Mouse (Mus musculus): ENCODE results near the gene Cd4.

DNA sequence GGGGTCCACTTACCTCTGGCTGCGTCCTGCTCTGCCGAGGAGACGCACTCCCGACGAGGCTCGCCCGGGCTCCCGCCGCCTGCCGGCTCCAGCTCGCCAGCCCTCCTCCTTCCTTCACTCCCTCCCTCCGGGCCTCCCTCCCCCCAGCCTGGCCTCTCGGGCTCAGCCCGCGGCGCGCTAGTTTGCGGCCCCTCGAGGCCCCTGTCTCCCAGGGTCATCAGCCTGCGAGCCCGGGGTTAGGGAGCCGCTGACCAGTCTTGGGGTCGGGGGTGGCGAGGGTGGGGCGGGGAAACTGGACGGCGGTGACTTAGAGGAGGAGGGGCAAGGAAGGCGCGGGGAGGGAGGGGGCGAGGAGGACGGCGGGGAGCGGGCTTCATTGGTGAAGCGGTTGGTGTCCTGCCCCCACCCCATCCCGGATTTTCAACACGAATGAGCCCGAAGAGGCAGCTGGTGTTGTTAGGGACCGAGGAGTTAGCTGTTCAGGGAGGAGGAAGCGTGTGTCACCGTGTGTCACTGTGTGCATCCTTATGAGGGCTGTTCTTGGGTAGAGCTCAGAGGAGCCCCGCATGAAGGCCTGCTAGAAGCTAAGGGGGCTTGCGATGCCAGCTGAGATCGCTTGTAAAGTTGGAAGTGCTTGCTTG, 24.2 kb downstream of the Cd4 start, which contains the start of gene Gpr162:
- peak; percentile 82; the same call in 1 of the 2 replicates for TF ChIP-seq UBTF (IDR thresholded peaks at IDR 0.05; ENCODE audit: low read depth, low read length)
- TF ChIP-seq HCFC1 (IDR thresholded peaks at IDR 0.05; ENCODE audit: low read depth, low read length), result no peak
- TF ChIP-seq SMC3 (IDR thresholded peaks at IDR 0.05; ENCODE audit: low read depth, low read length), result no peak
- TF ChIP-seq POLR2A (IDR thresholded peaks at IDR 0.05; ENCODE audit: low read depth, low read length), result no peak
- no peak for TF ChIP-seq MEF2A (IDR thresholded peaks at IDR 0.05; ENCODE audit: borderline replicate concordance, low read depth, low read length)
- TF ChIP-seq NRF1 (IDR thresholded peaks at IDR 0.05; ENCODE audit: low read depth, low read length), result no peak
- no peak for TF ChIP-seq EP300 (IDR thresholded peaks at IDR 0.05; ENCODE audit: low read length)
- TF ChIP-seq GABPA (IDR thresholded peaks at IDR 0.05; ENCODE audit: insufficient replicate concordance, low read depth, low read length), result no peak
- no peak for TF ChIP-seq CTCF (conservative IDR thresholded peaks at IDR 0.05 in 1 of 2, IDR thresholded peaks at IDR 0.05 in 1 of 2; ENCODE audit: low read depth in 2 of 2, low read length in 2 of 2)
- no peak for TF ChIP-seq BHLHE40 (IDR thresholded peaks at IDR 0.05; ENCODE audit: low read depth, low read length)
- TF ChIP-seq CHD1 (IDR thresholded peaks at IDR 0.05; ENCODE audit: low read depth, low read length), result no peak
- no peak for TF ChIP-seq USF1 (IDR thresholded peaks at IDR 0.05; ENCODE audit: low read depth, low read length)
